Mouse (Mus musculus) neural tube, embryonic 11.5 days (tissue): ENCODE measurements around the gene Insl5. TPM values are rescaled to one million over a fixed set of nuclear protein-coding genes. Genes with fewer than 3 reads are reported as not detected.

Experiments
- ATAC-seq: fragments of 200-750 bp; cut with Nextera tagmentation; 2 replicates; pipeline ENCODE4 v1.8.0; 2017; ENCODE audit warnings: moderate number of reproducible peaks, mild to moderate bottlenecking, moderate TSS enrichment, moderate library complexity; ENCODE audit not compliant: insufficient read depth, low FRiP score, low TSS enrichment
- DNase-seq: peaks from one replicate; pipeline ENCODE4 v3.0.0-alpha.2; 2015; ENCODE audit warnings: low spot score
- H3K27ac ChIP-seq: fragments of 300-500 bp; sonication (generic); 2 replicates; pipeline ENCODE4 v1.5.1; 2014; ENCODE audit warnings: low read depth, mild to moderate bottlenecking, low read length
- H3K27me3 ChIP-seq: fragments of 300-500 bp; sonication (generic); 2 replicates; pipeline ENCODE4 v1.6.1; 2014; ENCODE audit warnings: mild to moderate bottlenecking, low read length, mixed read lengths; ENCODE audit not compliant: control insufficient read depth, insufficient read depth
- H3K36me3 ChIP-seq: fragments of 300-500 bp; sonication (generic); 2 replicates; pipeline ENCODE4 v1.6.1; 2014; ENCODE audit warnings: mild to moderate bottlenecking, low read length, moderate library complexity, mixed read lengths; ENCODE audit not compliant: control insufficient read depth, insufficient read depth
- H3K4me1 ChIP-seq: fragments of 300-500 bp; sonication (generic); 2 replicates; pipeline ENCODE4 v1.6.1; 2014; ENCODE audit warnings: low read length, mixed read lengths; ENCODE audit not compliant: control insufficient read depth, insufficient read depth
- H3K4me2 ChIP-seq: fragments of 300-500 bp; sonication (generic); 2 replicates; pipeline ENCODE4 v1.6.1; 2014; ENCODE audit warnings: low read depth, mild to moderate bottlenecking, moderate library complexity
- H3K4me3 ChIP-seq: fragments of 300-500 bp; sonication (generic); 2 replicates; pipeline ENCODE4 v1.5.1; 2014; ENCODE audit warnings: low read depth, low read length
- H3K9ac ChIP-seq: fragments of 300-500 bp; sonication (generic); 2 replicates; pipeline ENCODE4 v1.6.1; 2014; ENCODE audit warnings: mild to moderate bottlenecking, low read length
- H3K9me3 ChIP-seq: fragments of 300-500 bp; sonication (generic); 2 replicates; pipeline ENCODE4 v1.6.1; 2016; ENCODE audit warnings: low read length; ENCODE audit not compliant: control insufficient read depth
- WGBS: fragments of 180-500 bp; shearing (Covaris S2); extraction: QIAGEN DNeasy Blood & Tissue Kit; methylation state at CpG from one replicate; pipeline ENCODE4 v1.1.7; 2014; 5-methylcytosine and 5-hydroxymethylcytosine counted together
- polyA plus RNA-seq: library from polyadenylated mRNA; unstranded; fragments of >200 nt; fragmentation: Nextera tagmentation; extraction: Ambion mirVana; gene quantifications from 2 replicates; pipeline ENCODE4 v1.2.1, GENCODE M21; 2014

The Insl5 gene
- polyA plus RNA-seq, 1 experiment from 2014 or later: not detected

DNA sequence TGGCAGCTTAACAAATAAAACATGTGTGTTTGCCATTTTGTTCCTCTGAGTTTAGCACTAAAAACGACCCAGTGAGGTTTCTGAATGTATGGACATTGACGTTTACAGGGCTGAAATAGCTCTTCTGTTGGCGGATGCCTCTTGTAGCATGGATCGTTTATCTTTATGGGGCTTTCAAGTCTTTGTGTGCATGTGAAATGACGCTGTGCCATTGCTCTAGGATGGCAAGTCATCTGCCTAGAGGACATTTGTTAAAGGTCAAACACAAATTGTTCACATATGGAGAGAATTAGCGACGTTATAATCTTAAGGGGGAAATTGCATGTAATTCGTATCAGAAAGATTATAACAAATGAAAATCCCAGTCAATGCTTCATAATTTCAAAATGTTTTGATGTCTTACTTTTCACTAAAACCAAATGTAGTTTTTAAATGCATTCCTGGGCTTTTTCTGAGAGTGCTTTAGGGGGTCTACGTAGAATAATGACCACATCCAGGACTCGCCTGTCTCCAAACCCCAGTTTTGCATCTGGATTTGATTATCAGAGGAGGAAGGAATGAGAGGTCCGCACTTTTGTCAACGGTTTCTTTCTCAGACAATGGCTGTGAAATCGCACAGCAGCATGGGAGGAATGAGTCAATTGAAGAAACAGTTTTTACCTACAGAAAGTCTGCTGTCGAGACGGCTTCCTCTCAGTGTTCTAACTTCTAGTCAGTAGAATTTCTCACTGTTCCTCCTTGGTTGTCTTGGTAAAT lies 21.3 kb downstream of the Insl5 start:
- H3K27ac ChIP-seq: peak overlapping the region; percentile 62
- DNase-seq: peak; percentile 23
- 35% methylated on average over 15 of the region's 15 CpGs for WGBS

DNA sequence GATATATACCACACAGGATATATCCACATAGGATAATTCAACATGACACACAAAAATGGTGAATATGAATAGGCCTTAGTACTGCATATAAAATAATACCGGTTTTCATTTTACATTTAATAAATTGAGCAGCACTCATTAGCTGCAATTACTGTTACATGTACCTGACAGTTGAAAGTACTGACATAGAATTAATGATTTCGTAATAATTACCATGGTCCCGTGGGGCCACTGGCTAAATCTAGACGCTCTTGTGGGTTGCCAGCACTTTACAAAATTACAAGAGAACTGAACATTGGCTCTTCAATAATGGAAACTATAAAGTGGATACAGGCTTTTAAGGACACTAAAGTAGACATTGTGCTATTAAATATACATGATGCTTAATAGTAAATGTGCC lies 22.0 kb downstream of the Insl5 start:
- Histone ChIP-seq H3K27me3 (no peaks in the 10 kb centered on the region), H3K9me3 (no peaks in the 10 kb centered on the region), H3K27ac (no peak overlapping the region; the same call in 1 of the 2 replicates), H3K9ac (no peak overlapping the region), H3K36me3 (no peaks in the 10 kb centered on the region), H3K4me3 (no peak overlapping the region), H3K4me2 (no peak overlapping the region), H3K4me1 (no peaks in the 10 kb centered on the region)
- no peak for ATAC-seq
- DNase-seq: no peak
- 87% methylated on average over 4 of the region's 4 CpGs for WGBS

More for the DNA sequence above, 21.3 kb downstream of the Insl5 start:
- H3K4me1 ChIP-seq: no peaks in the 10 kb centered on the region
- no peak overlapping the region for H3K4me3 ChIP-seq
- H3K9me3 ChIP-seq: no peaks in the 10 kb centered on the region
- H3K27me3 ChIP-seq: no peaks in the 10 kb centered on the region
- H3K36me3 ChIP-seq: no peaks in the 10 kb centered on the region
- ATAC-seq: no peak
- H3K9ac ChIP-seq: no peak overlapping the region
- no peak overlapping the region for H3K4me2 ChIP-seq

GRCm38 (mm10) chr4:102991685-102992084 lies 35.0 kb downstream of the Insl5 start:
- H3K4me1 ChIP-seq: no peaks in the 10 kb centered on the region
- H3K27me3 ChIP-seq: no peaks in the 10 kb centered on the region
- H3K4me2 ChIP-seq: no peak overlapping the region
- no peak overlapping the region for H3K9ac ChIP-seq
- H3K36me3 ChIP-seq: no peaks in the 10 kb centered on the region
- DNase-seq: no peak
- H3K9me3 ChIP-seq: no peaks in the 10 kb centered on the region
- no peak for ATAC-seq
- no peak overlapping the region for H3K4me3 ChIP-seq
- no peak overlapping the region for H3K27ac ChIP-seq
- WGBS: 81% methylated on average over 3 of the region's 3 CpGs

- no peaks in the 10 kb centered on the region for H3K27me3 ChIP-seq
- 84% methylated on average over 11 of the region's 11 CpGs for WGBS
- H3K9ac ChIP-seq: no peak overlapping the region
- no peak overlapping the region for H3K27ac ChIP-seq
- no peaks in the 10 kb centered on the region for H3K4me1 ChIP-seq
- no peaks in the 10 kb centered on the region for H3K36me3 ChIP-seq
- DNase-seq (no peak), ATAC-seq (no peak)
- no peak overlapping the region for H3K4me2 ChIP-seq
- no peaks in the 10 kb centered on the region for H3K9me3 ChIP-seq
- H3K4me3 ChIP-seq: no peak overlapping the region
Measured at GRCm38 (mm10) chr4:102990595-102991340, 35.9 kb downstream of the Insl5 start.

DNA sequence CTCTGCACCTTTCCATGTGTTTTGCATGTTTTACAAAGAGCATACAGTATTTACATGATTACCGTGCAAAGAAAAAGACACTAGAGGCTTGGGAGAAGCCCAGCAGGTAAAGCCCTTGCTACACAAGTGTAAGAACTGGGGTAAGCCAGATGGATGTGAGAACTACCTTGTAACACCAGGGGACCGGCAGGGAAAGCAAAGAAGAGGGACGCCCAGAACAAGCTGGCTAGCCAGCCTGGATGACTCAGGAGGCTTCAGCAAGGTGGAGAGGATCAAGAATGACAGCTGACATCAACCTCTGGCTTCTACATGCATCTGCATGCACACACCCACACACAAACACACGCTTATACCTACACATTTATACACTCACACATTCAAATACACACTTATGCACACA lies 36.6 kb downstream of the Insl5 start:
- Histone ChIP-seq H3K36me3 (no peaks in the 10 kb centered on the region), H3K9ac (no peak overlapping the region), H3K4me1 (no peaks in the 10 kb centered on the region), H3K9me3 (no peaks in the 10 kb centered on the region), H3K4me3 (no peak overlapping the region), H3K27me3 (no peaks in the 10 kb centered on the region), H3K4me2 (no peak overlapping the region), H3K27ac (no peak overlapping the region)
- DNase-seq (no peak), ATAC-seq (no peak)
- WGBS: 80% methylated on average over 4 of the region's 4 CpGs

- Histone ChIP-seq H3K27me3 (no peaks in the 10 kb centered on the region), H3K36me3 (no peaks in the 10 kb centered on the region), H3K9ac (no peak overlapping the region), H3K4me1 (no peaks in the 10 kb centered on the region), H3K9me3 (no peaks in the 10 kb centered on the region), H3K4me3 (no peak overlapping the region), H3K4me2 (no peak overlapping the region), H3K27ac (no peak overlapping the region)
- WGBS: 81% methylated on average over 5 of the region's 5 CpGs
- DNase-seq (no peak), ATAC-seq (no peak)
Measured at GRCm38 (mm10) chr4:102989391-102989790, 37.3 kb downstream of the Insl5 start.

DNA sequence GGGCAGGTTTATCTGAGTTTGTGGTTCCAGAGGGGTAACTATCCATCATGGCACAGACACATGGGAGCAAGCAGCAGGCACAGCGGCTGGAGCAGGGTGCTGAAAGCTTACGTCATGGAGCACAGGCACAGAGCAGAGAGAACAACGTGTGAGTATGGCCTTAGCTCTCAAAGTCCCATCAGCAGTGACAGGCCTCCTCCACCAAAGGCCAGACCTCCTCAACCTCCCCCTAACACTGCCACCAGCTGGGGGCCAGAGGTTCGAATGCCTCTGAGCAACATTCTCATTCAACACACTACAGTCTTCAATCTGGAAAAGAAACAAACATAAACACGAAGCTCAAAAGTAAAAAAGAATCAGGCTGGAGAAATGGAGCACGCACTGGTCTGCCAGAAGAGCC lies 38.1 kb downstream of the Insl5 start:
- ATAC-seq: no peak
- no peaks in the 10 kb centered on the region for H3K27me3 ChIP-seq
- WGBS: 80% methylated on average over 6 of the region's 6 CpGs
- no peaks in the 10 kb centered on the region for H3K36me3 ChIP-seq
- H3K4me1 ChIP-seq: no peaks in the 10 kb centered on the region
- DNase-seq: no peak
- no peaks in the 10 kb centered on the region for H3K9me3 ChIP-seq
- no peak overlapping the region for H3K4me2 ChIP-seq
- H3K4me3 ChIP-seq: no peak overlapping the region
- no peak overlapping the region for H3K9ac ChIP-seq
- H3K27ac ChIP-seq: no peak overlapping the region

GRCm38 (mm10) chr4:102987756-102988155 lies 38.9 kb downstream of the Insl5 start:
- ATAC-seq (no peak), DNase-seq (no peak)
- Histone ChIP-seq H3K4me2 (no peak overlapping the region), H3K4me3 (no peak overlapping the region), H3K9ac (no peak overlapping the region), H3K36me3 (no peaks in the 10 kb centered on the region), H3K4me1 (no peaks in the 10 kb centered on the region), H3K9me3 (no peaks in the 10 kb centered on the region), H3K27me3 (no peaks in the 10 kb centered on the region), H3K27ac (no peak overlapping the region)
- WGBS: 82% methylated on average over 2 of the region's 2 CpGs

GRCm38 (mm10) chr4:102987325-102987724 lies 39.3 kb downstream of the Insl5 start:
- Histone ChIP-seq H3K4me3 (no peak overlapping the region), H3K36me3 (no peaks in the 10 kb centered on the region), H3K27ac (no peak overlapping the region), H3K9ac (no peak overlapping the region), H3K27me3 (no peaks in the 10 kb centered on the region), H3K4me1 (no peaks in the 10 kb centered on the region), H3K9me3 (no peaks in the 10 kb centered on the region), H3K4me2 (no peak overlapping the region)
- 72% methylated on average over 4 of the region's 4 CpGs for WGBS
- ATAC-seq (no peak), DNase-seq (no peak)
